Mouse (Mus musculus): ENCODE results near the gene Olfr625-ps1.
"Not testable (repeated sequence)": the region's sequence is repeated elsewhere in the genome, so short reads cannot be mapped to it uniquely, and the experiment has no call there.

The Olfr625-ps1 gene

DNA sequence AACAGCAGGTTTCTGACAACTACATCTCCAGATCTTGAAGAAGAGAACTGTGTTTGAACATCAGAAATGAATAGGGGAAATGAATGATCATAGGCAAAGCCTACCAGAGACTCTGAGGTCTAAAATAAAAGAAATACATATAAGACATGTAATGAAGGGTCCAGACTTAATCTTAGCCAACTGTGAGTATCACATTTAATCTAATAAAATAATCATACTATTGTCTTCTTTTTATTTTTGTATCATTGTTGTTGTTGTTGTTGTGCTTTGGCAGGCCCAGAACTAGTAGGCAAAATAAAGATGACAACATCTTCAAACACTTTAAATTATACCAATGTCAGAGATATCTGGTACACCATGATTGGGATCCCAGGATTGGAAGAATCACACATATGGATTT is at the start of gene Olfr625-ps1:
Olfr625-ps1 (plus strand) TSS at position 301 of the 400 bp plus-strand sequence.
- no peak for DNase-seq

DNA sequence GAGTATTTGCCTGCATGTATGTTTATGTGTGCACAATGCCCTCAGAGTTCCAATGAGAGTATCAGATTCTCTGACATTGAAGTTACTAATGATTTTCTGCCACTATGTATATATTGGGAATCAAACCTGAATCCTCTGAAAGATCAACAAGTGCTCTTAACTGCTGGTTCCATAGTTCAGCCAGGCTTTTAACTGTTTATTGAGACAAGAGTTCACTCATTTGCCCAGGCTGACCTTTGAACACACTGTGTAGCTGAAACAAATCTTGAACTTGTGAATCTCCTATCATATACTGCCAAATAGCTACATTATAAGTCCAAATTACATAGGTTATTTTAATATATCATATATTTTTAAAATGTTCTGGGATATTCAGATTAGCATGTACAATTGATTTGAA is 45.7 kb upstream of the Olfr625-ps1 start:
- no peak for DNase-seq

DNA sequence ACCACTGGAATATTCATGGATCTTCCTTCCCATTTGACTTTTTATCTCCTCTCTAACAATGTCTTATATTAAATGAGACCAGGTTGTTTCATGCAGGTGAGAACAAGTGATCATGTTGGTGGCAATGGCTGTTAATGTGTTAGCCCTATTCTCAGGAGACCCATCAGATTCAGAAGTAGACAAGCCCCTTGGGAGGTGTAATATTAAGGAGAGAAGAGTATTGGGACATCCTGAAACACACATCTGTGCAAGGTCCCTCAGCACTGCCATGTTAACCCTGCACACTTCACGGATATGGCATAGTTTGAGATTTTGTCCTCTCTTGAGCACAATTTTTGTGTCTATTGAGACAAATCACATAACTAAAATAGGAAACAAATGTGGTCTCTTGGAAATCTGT is 39.9 kb upstream of the Olfr625-ps1 start, which contains the start of gene Olfr622:
Olfr622 (minus strand) TSS at position 101 of the 400 bp plus-strand sequence.
- no peak for DNase-seq

DNA sequence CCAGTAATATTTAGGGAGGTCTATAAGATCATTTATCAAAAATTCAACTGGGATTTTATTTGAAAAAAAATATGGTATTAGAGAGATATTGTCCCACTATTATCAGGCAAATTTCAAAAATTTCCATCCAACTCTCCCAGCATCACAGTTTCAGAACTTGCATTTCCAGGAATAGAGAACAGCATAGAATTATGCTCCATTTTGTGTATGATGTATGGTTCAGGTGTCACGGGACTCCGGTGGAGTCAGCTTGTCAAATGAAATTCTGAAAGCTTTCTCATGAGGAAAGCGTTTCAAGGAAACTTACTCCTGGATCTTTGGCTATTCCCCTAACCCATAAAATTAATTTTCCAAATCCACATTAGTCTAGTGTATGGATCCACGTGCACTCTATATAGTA is 38.5 kb upstream of the Olfr625-ps1 start:
- no peak for DNase-seq

DNA sequence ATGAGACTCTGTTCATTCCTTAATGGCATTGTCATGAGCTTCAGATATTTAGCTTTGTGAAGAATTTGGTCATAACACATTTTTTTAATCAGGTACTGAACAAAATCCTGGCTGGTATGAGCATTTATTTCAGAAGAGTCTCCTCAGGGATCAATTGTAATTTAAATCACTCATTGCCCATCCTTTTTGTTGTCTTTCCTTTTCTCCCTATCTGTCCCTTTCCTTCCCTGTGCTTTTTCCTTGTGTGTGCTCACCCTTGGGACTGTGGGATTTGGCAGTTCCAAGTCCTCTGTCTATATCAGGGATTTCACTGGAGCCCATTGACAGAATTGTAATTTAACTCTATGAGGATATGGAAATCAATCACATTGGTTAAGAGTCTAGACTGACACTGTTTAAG is 18.9 kb upstream of the Olfr625-ps1 start, which contains the start of gene Olfr623:
Olfr623 (minus strand) TSS at position 101 of the 400 bp plus-strand sequence.
- no peak for DNase-seq

DNA sequence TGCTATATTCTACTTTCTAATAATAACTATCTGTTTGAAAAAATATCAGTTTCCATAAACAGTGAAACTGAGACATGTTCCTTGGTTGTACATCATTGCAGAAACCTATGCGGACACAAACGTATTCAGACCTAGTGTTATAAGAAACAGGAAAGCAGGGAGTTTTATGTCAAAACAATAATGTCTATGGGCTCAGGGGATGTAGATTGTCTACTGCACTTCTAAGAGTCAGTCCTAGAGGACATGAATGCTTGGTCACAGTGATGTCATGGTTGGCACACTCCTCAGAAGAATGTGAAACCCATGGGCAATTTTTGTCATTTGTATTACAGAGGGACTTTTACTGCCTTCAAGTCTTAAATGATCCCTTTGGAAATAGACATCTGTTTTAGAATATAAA is 11.4 kb upstream of the Olfr625-ps1 start, which contains the start of gene Olfr624:
Olfr624 (minus strand) TSS at position 101 of the 400 bp plus-strand sequence.
- DNase-seq = no peak

DNA sequence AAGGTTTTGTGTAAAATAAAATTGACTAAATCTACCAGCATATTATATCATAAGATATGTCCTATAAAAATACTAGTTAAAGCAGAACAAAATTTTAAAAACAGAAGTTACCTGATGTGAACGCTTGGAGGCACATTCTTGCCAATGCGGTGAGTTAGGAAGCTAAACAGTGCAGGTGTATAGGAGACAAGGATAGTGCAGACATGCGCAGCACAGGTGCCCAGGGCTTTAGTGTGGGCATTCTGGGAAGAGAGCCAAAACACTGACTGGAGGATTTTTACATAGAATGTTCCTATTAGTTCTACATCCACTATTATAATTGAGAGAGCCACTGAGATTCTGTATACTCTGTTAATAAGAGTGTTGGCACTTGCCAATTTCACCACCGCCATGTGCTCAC is 16.9 kb downstream of the Olfr625-ps1 start:
- DNase-seq = no peak

DNA sequence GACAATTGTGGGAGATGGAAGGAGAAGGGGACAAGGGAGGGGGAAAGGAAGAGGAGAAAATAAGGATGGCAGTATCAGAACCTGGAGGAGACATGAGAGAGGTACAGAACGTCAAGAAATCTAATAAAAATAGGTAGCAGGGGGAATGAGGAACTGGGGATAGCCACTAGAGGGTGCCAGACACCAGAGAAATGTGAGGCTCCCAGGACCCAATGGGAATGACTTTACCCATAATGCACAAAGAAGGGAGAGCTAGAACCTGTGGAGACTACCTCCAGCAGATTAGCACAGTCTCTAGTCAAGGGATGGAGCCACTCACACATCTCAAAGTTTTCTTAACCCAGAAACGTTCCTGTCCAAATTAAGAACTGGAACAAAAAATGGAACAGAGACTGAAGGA is 29.5 kb downstream of the Olfr625-ps1 start:
- no peak for DNase-seq

DNA sequence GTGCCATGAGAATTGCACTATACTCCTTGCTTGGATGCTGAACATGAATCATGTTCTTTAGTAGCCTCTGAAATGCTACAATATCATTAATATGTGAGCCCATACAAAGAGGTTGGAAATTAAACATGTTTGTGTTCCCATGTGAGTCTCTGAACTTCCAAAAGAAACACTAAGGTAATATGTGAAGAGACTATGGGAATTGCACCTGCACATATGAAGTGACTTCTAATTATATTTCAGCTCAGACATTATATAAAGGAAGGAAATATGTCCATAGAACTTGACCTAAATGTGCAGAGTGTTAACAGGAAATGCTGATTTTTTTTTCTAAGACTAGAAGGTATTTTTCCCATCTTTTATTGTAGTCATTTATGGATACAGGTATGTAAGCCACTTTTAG is 31.9 kb downstream of the Olfr625-ps1 start, which contains the start of gene Olfr243:
Olfr243 (plus strand) TSS at position 301 of the 400 bp plus-strand sequence.
- DNase-seq = no peak

DNA sequence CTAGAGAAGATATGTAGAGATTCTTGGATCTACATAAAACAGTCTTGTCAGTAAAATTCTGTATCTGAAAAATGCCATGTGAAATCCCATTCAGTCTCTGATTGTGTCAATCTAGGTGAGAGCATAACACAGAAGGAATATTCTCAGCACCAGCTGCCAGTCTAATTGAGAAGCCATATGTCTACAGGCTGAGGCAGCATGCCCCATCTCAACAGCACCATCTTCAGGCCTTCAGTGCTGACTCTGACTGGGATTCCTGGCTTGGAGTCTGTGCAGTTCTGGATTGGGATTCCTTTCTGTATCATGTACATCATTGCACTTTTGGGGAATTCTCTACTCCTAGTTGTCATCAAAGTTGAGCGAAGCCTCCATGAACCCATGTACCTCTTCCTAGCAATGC is 33.9 kb downstream of the Olfr625-ps1 start:
- not testable (repeated sequence) for DNase-seq

DNA sequence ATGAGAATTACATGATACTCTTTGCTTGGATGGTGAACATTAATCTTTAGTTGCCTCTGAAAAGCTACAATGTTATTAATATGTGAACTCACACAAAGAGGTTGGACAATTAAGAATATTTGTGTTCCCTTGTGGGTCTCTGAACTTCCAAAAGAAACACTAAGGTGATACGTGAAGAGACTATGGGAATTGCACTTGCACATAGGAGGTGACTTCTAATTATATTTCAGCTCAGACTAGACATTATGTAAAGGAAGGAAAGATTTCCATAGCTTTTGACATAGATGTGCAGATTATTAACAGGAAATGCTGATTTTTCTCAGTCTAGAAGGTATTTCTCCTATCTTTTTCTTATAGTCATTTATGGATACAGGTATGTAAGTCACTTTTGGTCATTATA is 47.6 kb downstream of the Olfr625-ps1 start, which contains the start of gene Olfr628:
Olfr628 (plus strand) TSS at position 301 of the 400 bp plus-strand sequence.
- no peak for DNase-seq
